Mouse (Mus musculus): Measurements from ENCODE around the gene Etnppl.

Etnppl gene

GRCm38 (mm10) chr3:130677671-130678460 lies 60.6 kb downstream of the Etnppl start:
- DNase-seq = no peak

GRCm38 (mm10) chr3:130681226-130681625 lies 64.0 kb downstream of the Etnppl start:
- DNase-seq = no peak

GRCm38 (mm10) chr3:130682183-130682582 lies 64.9 kb downstream of the Etnppl start:
- no peak for DNase-seq

GRCm38 (mm10) chr3:130683836-130684235 lies 66.6 kb downstream of the Etnppl start:
- no peak for DNase-seq

- DNase-seq = no peak
Observed at GRCm38 (mm10) chr3:130684276-130685013, 67.2 kb downstream of the Etnppl start.

- DNase-seq = no peak
Observed at GRCm38 (mm10) chr3:130685014-130685366, 67.7 kb downstream of the Etnppl start.

- no peak for DNase-seq
Observed at GRCm38 (mm10) chr3:130687051-130687450, 69.8 kb downstream of the Etnppl start.

Data from lung, postnatal 10 days (tissue).